Mouse (Mus musculus) liver, embryonic 11.5 days (tissue): ENCODE data around the gene 2010003K11Rik. TPM values are rescaled to one million over a fixed set of nuclear protein-coding genes. Genes with fewer than 3 reads are reported as not detected.

ENCODE experiments used
- ATAC-seq: fragments of 200-750 bp; cut with Nextera tagmentation; replicated peaks from 2 replicates; pipeline ENCODE4 v1.8.0; 2017; ENCODE audit warnings: moderate number of reproducible peaks, mild to moderate bottlenecking, moderate TSS enrichment, moderate library complexity; ENCODE audit not compliant: low FRiP score
- DNase-seq: peaks from one replicate; pipeline ENCODE4 v3.0.0-alpha.2; 2017; ENCODE audit warnings: low spot score
- H3K27ac ChIP-seq: fragments of 300-500 bp; sonication (generic); 2 replicates; pipeline ENCODE4 v1.5.1; 2014; ENCODE audit warnings: mild to moderate bottlenecking, low read depth, low read length, control low read depth
- H3K27me3 ChIP-seq: fragments of 300-500 bp; sonication (generic); replicated peaks from 2 replicates; pipeline ENCODE4 v1.6.1; 2014; ENCODE audit warnings: low read length, mixed read lengths; ENCODE audit not compliant: control insufficient read depth, insufficient read depth
- H3K36me3 ChIP-seq: fragments of 300-500 bp; sonication (generic); 2 replicates; pipeline ENCODE4 v1.6.1; 2014; ENCODE audit warnings: mild to moderate bottlenecking, low read length, moderate library complexity, mixed read lengths; ENCODE audit not compliant: control insufficient read depth, insufficient read depth
- H3K4me1 ChIP-seq: fragments of 300-500 bp; sonication (generic); replicated peaks from 2 replicates; pipeline ENCODE4 v1.6.1; 2014; ENCODE audit warnings: low read length, mixed read lengths; ENCODE audit not compliant: control insufficient read depth, insufficient read depth
- H3K4me2 ChIP-seq: fragments of 300-500 bp; sonication (generic); 2 replicates; pipeline ENCODE4 v1.6.1; 2014; ENCODE audit warnings: mild to moderate bottlenecking, control low read depth, moderate library complexity
- H3K4me3 ChIP-seq: fragments of 300-500 bp; sonication (generic); 2 replicates; pipeline ENCODE4 v1.5.1; 2014; ENCODE audit warnings: low read depth, low read length, control low read depth
- H3K9ac ChIP-seq: fragments of 300-500 bp; sonication (generic); 2 replicates; pipeline ENCODE4 v1.6.1; 2014; ENCODE audit warnings: low read depth, low read length, control low read depth
- H3K9me3 ChIP-seq: fragments of 300-500 bp; sonication (generic); 2 replicates; pipeline ENCODE4 v1.6.1; 2016; ENCODE audit warnings: low read length, inconsistent platforms, mixed read lengths; ENCODE audit not compliant: control insufficient read depth
- WGBS: fragments of 180-500 bp; shearing (Covaris S2); extraction: QIAGEN DNeasy Blood & Tissue Kit; methylation state at CpG from one replicate; pipeline ENCODE4 v1.1.7; 2014; 5-methylcytosine and 5-hydroxymethylcytosine counted together
- polyA plus RNA-seq: library from polyadenylated mRNA; unstranded; fragments of >200 nt; fragmentation: Nextera tagmentation; extraction: Ambion mirVana; gene quantifications from 2 replicates; pipeline ENCODE4 v1.2.1, GENCODE M21; 2014

The 2010003K11Rik gene
- polyA plus RNA-seq, 1 experiment from 2014 or later = 0.14 TPM

- Histone ChIP-seq H3K36me3 (no peaks in the 10 kb centered on the region), H3K9ac (no peak overlapping the region), H3K27me3 (no peaks in the 10 kb centered on the region), H3K4me1 (no peaks in the 10 kb centered on the region), H3K4me2 (no peak overlapping the region), H3K4me3 (no peak overlapping the region), H3K9me3 (no peaks in the 10 kb centered on the region), H3K27ac (no peak overlapping the region)
- DNase-seq = no peak
- no peak for ATAC-seq
- WGBS = 70% methylated on average over 10 of the region's 10 CpGs
These were observed 7.2 kb downstream of the 2010003K11Rik start for GRCm38 (mm10) chr19:4491080-4491695.

- no peak overlapping the region for H3K9ac ChIP-seq
- WGBS = 71% methylated on average over 2 of the region's 2 CpGs
- no peak overlapping the region for H3K27ac ChIP-seq
- H3K9me3 ChIP-seq = no peaks in the 10 kb centered on the region
- H3K36me3 ChIP-seq = no peaks in the 10 kb centered on the region
- H3K4me3 ChIP-seq = no peak overlapping the region
- no peak for ATAC-seq
- H3K4me2 ChIP-seq = no peak overlapping the region
- H3K4me1 ChIP-seq = no peaks in the 10 kb centered on the region
- DNase-seq = no peak
- H3K27me3 ChIP-seq = no peaks in the 10 kb centered on the region
These were observed 10.5 kb downstream of the 2010003K11Rik start for GRCm38 (mm10) chr19:4487877-4488276.

- DNase-seq = no peak
- no peaks in the 10 kb centered on the region; the same call in none of the 2 replicates for H3K27me3 ChIP-seq
- H3K27ac ChIP-seq = no peak overlapping the region
- WGBS = 69% methylated on average over 5 of the region's 5 CpGs
- H3K36me3 ChIP-seq = no peaks in the 10 kb centered on the region
- H3K9ac ChIP-seq = no peak overlapping the region
- H3K4me3 ChIP-seq = no peak overlapping the region
- no peak overlapping the region for H3K4me2 ChIP-seq
- ATAC-seq = no peak
- no peaks in the 10 kb centered on the region for H3K9me3 ChIP-seq
- no peaks in the 10 kb centered on the region for H3K4me1 ChIP-seq
These were observed 13.4 kb downstream of the 2010003K11Rik start for GRCm38 (mm10) chr19:4485006-4485405.

- H3K4me1 ChIP-seq = 0 out of 2 replicates have a peak, but pooled peaks cover 2% of the 10 kb centered on the region
- ATAC-seq = no peak
- H3K4me2 ChIP-seq = no peak overlapping the region
- H3K27ac ChIP-seq = no peak overlapping the region
- H3K27me3 ChIP-seq = peaks cover 19% of the 10 kb centered on the region
- H3K9me3 ChIP-seq = no peaks in the 10 kb centered on the region
- no peak overlapping the region for H3K9ac ChIP-seq
- no peak for DNase-seq
- 82% methylated on average over 3 of the region's 3 CpGs for WGBS
- no peaks in the 10 kb centered on the region for H3K36me3 ChIP-seq
- H3K4me3 ChIP-seq = no peak overlapping the region
These were observed 16.1 kb downstream of the 2010003K11Rik start for GRCm38 (mm10) chr19:4482111-4482859.

- DNase-seq (no peak), ATAC-seq (no peak)
- Histone ChIP-seq H3K36me3 (no peaks in the 10 kb centered on the region), H3K4me2 (no peak overlapping the region), H3K4me1 (0 out of 2 replicates have a peak, but pooled peaks cover 2% of the 10 kb centered on the region), H3K9ac (no peak overlapping the region), H3K4me3 (no peak overlapping the region), H3K27me3 (peaks cover 29% of the 10 kb centered on the region), H3K9me3 (no peaks in the 10 kb centered on the region), H3K27ac (no peak overlapping the region)
- 24% methylated on average over 4 of the region's 4 CpGs for WGBS
These were observed 17.1 kb downstream of the 2010003K11Rik start for GRCm38 (mm10) chr19:4481326-4481725.

- H3K4me3 ChIP-seq = no peak overlapping the region
- peaks cover 42% of the 10 kb centered on the region for H3K27me3 ChIP-seq
- no peak overlapping the region for H3K9ac ChIP-seq
- H3K4me2 ChIP-seq = no peak overlapping the region
- no peaks in the 10 kb centered on the region for H3K36me3 ChIP-seq
- no peak for ATAC-seq
- WGBS = 79% methylated on average over 2 of the region's 2 CpGs
- no peak for DNase-seq
- H3K9me3 ChIP-seq = no peaks in the 10 kb centered on the region
- H3K4me1 ChIP-seq = 0 out of 2 replicates have a peak, but pooled peaks cover 2% of the 10 kb centered on the region
- no peak overlapping the region for H3K27ac ChIP-seq
These were observed 18.3 kb downstream of the 2010003K11Rik start for GRCm38 (mm10) chr19:4480041-4480440.

- Histone ChIP-seq H3K27me3 (peaks cover 57% of the 10 kb centered on the region), H3K4me1 (0 out of 2 replicates have a peak, but pooled peaks cover 2% of the 10 kb centered on the region), H3K4me3 (no peak overlapping the region), H3K27ac (no peak overlapping the region), H3K9me3 (no peaks in the 10 kb centered on the region), H3K4me2 (0 out of 2 replicates have a peak overlapping the region, but pooled peaks have one; percentile 9), H3K36me3 (no peaks in the 10 kb centered on the region), H3K9ac (no peak overlapping the region)
- DNase-seq = no peak
- ATAC-seq = no peak
- WGBS = 33% methylated on average over 1 of the region's 1 CpGs
These were observed 20.2 kb downstream of the 2010003K11Rik start for GRCm38 (mm10) chr19:4478190-4478516.

GRCm38 (mm10) chr19:4477345-4478189 is 20.8 kb downstream of the 2010003K11Rik start, which contains the start of gene Syt12:
Syt12 (minus strand) TSS chr19:4477447.
- no peak within 1 kb of the TSS for H3K27ac ChIP-seq
- peak within 1 kb of the TSS; percentile 52 for H3K4me3 ChIP-seq
- ATAC-seq (no peak), DNase-seq (no peak)
- peak within 1 kb of the TSS; percentile 46; the same call in 1 of the 2 replicates for H3K9ac ChIP-seq
- 0 out of 2 replicates have a peak, but pooled peaks cover 2% of the 10 kb centered on the region for H3K4me1 ChIP-seq
- no peaks in the 10 kb centered on the region for H3K9me3 ChIP-seq
- no peaks in the 10 kb centered on the region for H3K36me3 ChIP-seq
- H3K27me3 ChIP-seq = peaks cover 57% of the 10 kb centered on the region
- WGBS = 26% methylated on average over 21 of the region's 21 CpGs
- peak within 1 kb of the TSS; percentile 80 for H3K4me2 ChIP-seq
